Mouse (Mus musculus): ENCODE data around the gene Ftcd.

- TF ChIP-seq CTCF (IDR thresholded peaks at IDR 0.05; ENCODE audit: borderline replicate concordance, extremely low read depth, insufficient read depth, insufficient read length) (no peak), POLR2A (IDR thresholded peaks at IDR 0.05; ENCODE audit: borderline replicate concordance, extremely low read depth, insufficient read depth, insufficient read length, poor library complexity, severe bottlenecking) (no peak)
Measured at GRCm38 (mm10) chr10:76627714-76628113, 52.3 kb downstream of the Ftcd start.

Measured in brain, embryonic 14.5 days (tissue).